Mouse (Mus musculus) liver, embryonic 13.5 days (tissue): ENCODE measurements at regions not wholly inside any gene's neighbourhood (a gene's known extent, or its start where the extent isn't known, plus 50 kb on each side); places are given as distances from the start of the nearest gene placed in this dataset.

ENCODE experiments used
- ATAC-seq: fragments of 200-750 bp; cut with Nextera tagmentation; 2 replicates; pipeline ENCODE4 v1.8.0; 2017; ENCODE audit warnings: low read depth, mild to moderate bottlenecking, moderate number of reproducible peaks, moderate library complexity
- DNase-seq: peaks from one replicate; pipeline ENCODE4 v3.0.0; 2022
- H3K27ac ChIP-seq: fragments of 300-500 bp; sonication (generic); 2 replicates; pipeline ENCODE4 v1.5.1; 2015; ENCODE audit warnings: moderate library complexity, mild to moderate bottlenecking, inconsistent platforms
- H3K27me3 ChIP-seq: fragments of 300-500 bp; sonication (generic); 2 replicates; pipeline ENCODE4 v1.6.1; 2015; ENCODE audit warnings: mild to moderate bottlenecking, inconsistent platforms
- H3K36me3 ChIP-seq: fragments of 300-500 bp; sonication (generic); 2 replicates; pipeline ENCODE4 v1.6.1; 2015; ENCODE audit warnings: mild to moderate bottlenecking, inconsistent platforms
- H3K4me1 ChIP-seq: fragments of 300-500 bp; sonication (generic); replicated peaks from 2 replicates; pipeline ENCODE4 v1.6.1; 2015; ENCODE audit warnings: inconsistent platforms
- H3K4me2 ChIP-seq: fragments of 300-500 bp; sonication (generic); 2 replicates; pipeline ENCODE4 v1.6.1; 2015; ENCODE audit warnings: inconsistent platforms, mild to moderate bottlenecking, moderate library complexity
- H3K4me3 ChIP-seq: fragments of 300-500 bp; sonication (generic); replicated peaks from 2 replicates; pipeline ENCODE4 v1.5.1; 2015; ENCODE audit warnings: mild to moderate bottlenecking, inconsistent platforms
- H3K9ac ChIP-seq: fragments of 300-500 bp; sonication (generic); 2 replicates; pipeline ENCODE4 v1.6.1; 2015; ENCODE audit warnings: mild to moderate bottlenecking, inconsistent platforms
- H3K9me3 ChIP-seq: fragments of 300-500 bp; sonication (generic); replicated peaks from 2 replicates; pipeline ENCODE4 v1.6.1; 2016; ENCODE audit warnings: inconsistent platforms
- WGBS: fragments of 180-500 bp; shearing (Covaris S2); methylation state at CpG from one replicate; pipeline ENCODE4 v1.1.7; 2015; ENCODE audit not compliant: insufficient replicate concordance; 5-methylcytosine and 5-hydroxymethylcytosine counted together

- H3K9me3 ChIP-seq: no peaks in the 10 kb centered on the region
- no peaks in the 10 kb centered on the region for H3K4me1 ChIP-seq
- H3K4me2 ChIP-seq: no peak overlapping the region
- no peak for DNase-seq
- ATAC-seq: no peak
- WGBS: 69% methylated on average over 8 of the region's 8 CpGs
- no peak overlapping the region for H3K27ac ChIP-seq
- no peaks in the 10 kb centered on the region for H3K27me3 ChIP-seq
- H3K36me3 ChIP-seq: no peaks in the 10 kb centered on the region
- no peak overlapping the region for H3K9ac ChIP-seq
- no peak overlapping the region for H3K4me3 ChIP-seq
Measured at GRCm38 (mm10) chr9:61189295-61189694, 182.9 kb upstream of the Tle3 start.

GRCm38 (mm10) chr9:61199077-61199753, 173.0 kb upstream of the Tle3 start:
- Histone ChIP-seq H3K4me2 (no peak overlapping the region), H3K4me1 (no peaks in the 10 kb centered on the region), H3K4me3 (no peak overlapping the region), H3K9me3 (no peaks in the 10 kb centered on the region), H3K27ac (no peak overlapping the region), H3K27me3 (0 out of 2 replicates have a peak, but pooled peaks cover 3% of the 10 kb centered on the region), H3K36me3 (no peaks in the 10 kb centered on the region), H3K9ac (no peak overlapping the region)
- no peak for DNase-seq
- 50% methylated on average over 4 of the region's 4 CpGs for whole genome bisulfite sequencing
- no peak for ATAC-seq

GRCm38 (mm10) chr9:61199891-61200290, 172.3 kb upstream of the Tle3 start:
- H3K4me3 ChIP-seq: no peak overlapping the region
- no peak overlapping the region for H3K9ac ChIP-seq
- H3K27ac ChIP-seq: no peak overlapping the region
- no peak overlapping the region for H3K4me2 ChIP-seq
- no peak for ATAC-seq
- no peaks in the 10 kb centered on the region for H3K9me3 ChIP-seq
- H3K27me3 ChIP-seq: 0 out of 2 replicates have a peak, but pooled peaks cover 3% of the 10 kb centered on the region
- no peaks in the 10 kb centered on the region for H3K36me3 ChIP-seq
- WGBS: 30% methylated on average over 8 of the region's 8 CpGs
- DNase-seq: no peak
- H3K4me1 ChIP-seq: no peaks in the 10 kb centered on the region

GRCm38 (mm10) chr9:61200295-61200955, 171.7 kb upstream of the Tle3 start:
- 0 out of 2 replicates have a peak, but pooled peaks cover 3% of the 10 kb centered on the region for H3K27me3 ChIP-seq
- DNase-seq (no peak), ATAC-seq (no peak)
- H3K9ac ChIP-seq: no peak overlapping the region
- no peak overlapping the region for H3K4me2 ChIP-seq
- 20% methylated on average over 5 of the region's 5 CpGs for WGBS
- H3K9me3 ChIP-seq: no peaks in the 10 kb centered on the region
- no peak overlapping the region for H3K27ac ChIP-seq
- H3K4me1 ChIP-seq: no peaks in the 10 kb centered on the region
- no peaks in the 10 kb centered on the region for H3K36me3 ChIP-seq
- no peak overlapping the region for H3K4me3 ChIP-seq

GRCm38 (mm10) chr9:61205049-61205448, 167.1 kb upstream of the Tle3 start:
- H3K27me3 ChIP-seq: 0 out of 2 replicates have a peak, but pooled peaks cover 3% of the 10 kb centered on the region
- H3K4me3 ChIP-seq: no peak overlapping the region
- H3K9me3 ChIP-seq: no peaks in the 10 kb centered on the region
- DNase-seq (no peak), ATAC-seq (no peak)
- H3K4me1 ChIP-seq: no peaks in the 10 kb centered on the region
- H3K4me2 ChIP-seq: no peak overlapping the region
- H3K9ac ChIP-seq: no peak overlapping the region
- H3K27ac ChIP-seq: no peak overlapping the region
- no peaks in the 10 kb centered on the region for H3K36me3 ChIP-seq
- WGBS: 74% methylated on average over 8 of the region's 8 CpGs

- WGBS: 55% methylated on average over 13 of the region's 13 CpGs
- H3K4me3 ChIP-seq: no peak overlapping the region
- no peaks in the 10 kb centered on the region for H3K4me1 ChIP-seq
- no peaks in the 10 kb centered on the region for H3K36me3 ChIP-seq
- ATAC-seq (no peak), DNase-seq (no peak)
- H3K9ac ChIP-seq: no peak overlapping the region
- no peak overlapping the region for H3K27ac ChIP-seq
- no peak overlapping the region for H3K4me2 ChIP-seq
- H3K27me3 ChIP-seq: peaks cover 7% of the 10 kb centered on the region; the same call in 1 of the 2 replicates
- H3K9me3 ChIP-seq: no peaks in the 10 kb centered on the region
Measured at GRCm38 (mm10) chr9:61206725-61207365, 165.3 kb upstream of the Tle3 start.

- WGBS: 70% methylated on average over 13 of the region's 13 CpGs
- H3K27me3 ChIP-seq: peaks cover 7% of the 10 kb centered on the region; the same call in 1 of the 2 replicates
Measured at GRCm38 (mm10) chr9:61207423-61208150, 164.6 kb upstream of the Tle3 start.

GRCm38 (mm10) chr9:61211627-61212026, 160.5 kb upstream of the Tle3 start:
- 39% methylated on average over 4 of the region's 4 CpGs for WGBS
- no peaks in the 10 kb centered on the region for H3K36me3 ChIP-seq
- H3K4me2 ChIP-seq: no peak overlapping the region
- no peak overlapping the region for H3K9ac ChIP-seq
- H3K4me1 ChIP-seq: no peaks in the 10 kb centered on the region
- no peak overlapping the region for H3K4me3 ChIP-seq
- no peak for DNase-seq
- no peak overlapping the region for H3K27ac ChIP-seq
- ATAC-seq: no peak
- H3K27me3 ChIP-seq: peaks cover 7% of the 10 kb centered on the region; the same call in 1 of the 2 replicates
- no peaks in the 10 kb centered on the region for H3K9me3 ChIP-seq

More at GRCm38 (mm10) chr9:61207423-61208150, 164.6 kb upstream of the Tle3 start:
- no peak overlapping the region for H3K4me3 ChIP-seq
- H3K4me1 ChIP-seq: no peaks in the 10 kb centered on the region
- H3K4me2 ChIP-seq: no peak overlapping the region
- no peaks in the 10 kb centered on the region for H3K9me3 ChIP-seq
- H3K9ac ChIP-seq: no peak overlapping the region
- DNase-seq (no peak), ATAC-seq (no peak)
- H3K27ac ChIP-seq: no peak overlapping the region
- no peaks in the 10 kb centered on the region for H3K36me3 ChIP-seq

GRCm38 (mm10) chr9:61214943-61215342, 157.2 kb upstream of the Tle3 start:
- DNase-seq (no peak), ATAC-seq (no peak)
- no peak overlapping the region for H3K27ac ChIP-seq
- no peaks in the 10 kb centered on the region for H3K36me3 ChIP-seq
- H3K4me1 ChIP-seq: no peaks in the 10 kb centered on the region
- H3K4me2 ChIP-seq: no peak overlapping the region
- no peak overlapping the region for H3K9ac ChIP-seq
- 58% methylated on average over 6 of the region's 6 CpGs for WGBS
- no peak overlapping the region for H3K4me3 ChIP-seq
- no peaks in the 10 kb centered on the region for H3K9me3 ChIP-seq
- peaks cover 7% of the 10 kb centered on the region; the same call in 1 of the 2 replicates for H3K27me3 ChIP-seq

GRCm38 (mm10) chr9:61216012-61216770, 156.0 kb upstream of the Tle3 start:
- ATAC-seq: no peak
- Histone ChIP-seq H3K27ac (no peak overlapping the region), H3K9ac (no peak overlapping the region), H3K4me1 (no peaks in the 10 kb centered on the region), H3K36me3 (no peaks in the 10 kb centered on the region), H3K9me3 (no peaks in the 10 kb centered on the region), H3K4me2 (no peak overlapping the region), H3K4me3 (no peak overlapping the region), H3K27me3 (no peaks in the 10 kb centered on the region; the same call in 1 of the 2 replicates)
- WGBS: 65% methylated on average over 13 of the region's 13 CpGs
- no peak for DNase-seq
